Mouse (Mus musculus): Measurements from ENCODE around the gene Rgs3. TPM values are rescaled to one million over a fixed set of nuclear protein-coding genes. Genes with fewer than 3 reads are reported as not detected.

Gene Rgs3
- total RNA-seq, 2 experiments from 2014 or later = 27.9 to 31.2 TPM

Other genes with a start within 250 kb of the Rgs3 start
- gene Fkbp15, start 199.3 kb upstream of the Rgs3 start, total RNA-seq (2021) = 10 to 100 TPM; 17.9 to 18.7 TPM
- 10 to 100 TPM; 22.0 to 22.8 TPM for gene Slc31a1, start 199.1 kb upstream of the Rgs3 start, total RNA-seq (2021)
- 10 to 100 TPM; 42.9 to 45.1 TPM for gene Cdc26, start 151.2 kb upstream of the Rgs3 start, total RNA-seq (2021)
- 1 to 10 TPM; 9.5 to 9.6 TPM for gene Prpf4, start 151.1 kb upstream of the Rgs3 start, total RNA-seq (2021)
- not detected for gene Rnf183, start 124.6 kb upstream of the Rgs3 start, total RNA-seq (2021)
- gene Wdr31, start 89.0 kb upstream of the Rgs3 start, total RNA-seq (2021) = under 1 TPM; 0.42 to 0.48 TPM
- gene Bspry, start 79.8 kb upstream of the Rgs3 start, total RNA-seq (2021) = not detected
- gene Hdhd3, start 56.4 kb upstream of the Rgs3 start, total RNA-seq (2021) = 1 to 10 TPM; 6.0 to 6.5 TPM
- gene Alad, start 39.9 kb upstream of the Rgs3 start, total RNA-seq (2021) = 10 to 100 TPM; 60.2 to 63.3 TPM
- 10 to 100 TPM; 17.3 to 18.4 TPM for gene Pole3, start 34.8 kb upstream of the Rgs3 start, total RNA-seq (2021)
- gene 4933430I17Rik, start 34.5 kb upstream of the Rgs3 start, total RNA-seq (2021) = under 1 TPM; 0.18 to 0.22 TPM

Measured in heart, postnatal 25 days (tissue).